Mouse (Mus musculus) heart, embryonic 12.5 days (tissue): Measurements from ENCODE around the gene Hnrnpd. TPM values are rescaled to one million over a fixed set of nuclear protein-coding genes. Genes with fewer than 3 reads are reported as not detected.

Source experiments
- ATAC-seq: fragments of 200-750 bp; cut with Nextera tagmentation; 2 replicates; pipeline ENCODE4 v1.8.0; 2017; ENCODE audit warnings: moderate TSS enrichment, moderate library complexity; ENCODE audit not compliant: insufficient number of reproducible peaks, low FRiP score
- H3K27ac ChIP-seq: fragments of 300-500 bp; sonication (generic); 2 replicates; pipeline ENCODE4 v1.5.1; 2016; ENCODE audit warnings: mild to moderate bottlenecking, moderate library complexity; ENCODE audit not compliant: poor library complexity, severe bottlenecking
- H3K27me3 ChIP-seq: fragments of 300-500 bp; sonication (generic); replicated peaks from 2 replicates; pipeline ENCODE4 v1.6.1; 2016; ENCODE audit warnings: mild to moderate bottlenecking, moderate library complexity
- H3K36me3 ChIP-seq: fragments of 300-500 bp; sonication (generic); 2 replicates; pipeline ENCODE4 v1.6.1; 2016; ENCODE audit warnings: mild to moderate bottlenecking, moderate library complexity
- H3K4me1 ChIP-seq: fragments of 300-500 bp; sonication (generic); replicated peaks from 2 replicates; pipeline ENCODE4 v1.6.1; 2016; ENCODE audit warnings: mild to moderate bottlenecking
- H3K4me2 ChIP-seq: fragments of 300-500 bp; sonication (generic); 2 replicates; pipeline ENCODE4 v1.6.1; 2016; ENCODE audit warnings: mild to moderate bottlenecking, moderate library complexity
- H3K4me3 ChIP-seq: fragments of 300-500 bp; sonication (generic); 2 replicates; pipeline ENCODE4 v1.5.1; 2016; ENCODE audit warnings: mild to moderate bottlenecking
- H3K9ac ChIP-seq: fragments of 300-500 bp; sonication (generic); 2 replicates; pipeline ENCODE4 v1.6.1; 2016; ENCODE audit warnings: mild to moderate bottlenecking, moderate library complexity
- H3K9me3 ChIP-seq: fragments of 300-500 bp; sonication (generic); replicated peaks from 2 replicates; pipeline ENCODE4 v1.6.1; 2016; ENCODE audit warnings: mild to moderate bottlenecking, moderate library complexity
- WGBS: fragments of 180-500 bp; shearing (Covaris S2); methylation state at CpG from one replicate; pipeline ENCODE4 v1.1.7; 2016; 5-methylcytosine and 5-hydroxymethylcytosine counted together
- polyA plus RNA-seq: library from polyadenylated mRNA; unstranded; fragments of >200 nt; fragmentation: Nextera tagmentation; extraction: Ambion mirVana; gene quantifications from 2 replicates; pipeline ENCODE4 v1.2.1, GENCODE M21; 2016

The Hnrnpd gene
- polyA plus RNA-seq, 1 experiment from 2014 or later = 213 TPM

DNA sequence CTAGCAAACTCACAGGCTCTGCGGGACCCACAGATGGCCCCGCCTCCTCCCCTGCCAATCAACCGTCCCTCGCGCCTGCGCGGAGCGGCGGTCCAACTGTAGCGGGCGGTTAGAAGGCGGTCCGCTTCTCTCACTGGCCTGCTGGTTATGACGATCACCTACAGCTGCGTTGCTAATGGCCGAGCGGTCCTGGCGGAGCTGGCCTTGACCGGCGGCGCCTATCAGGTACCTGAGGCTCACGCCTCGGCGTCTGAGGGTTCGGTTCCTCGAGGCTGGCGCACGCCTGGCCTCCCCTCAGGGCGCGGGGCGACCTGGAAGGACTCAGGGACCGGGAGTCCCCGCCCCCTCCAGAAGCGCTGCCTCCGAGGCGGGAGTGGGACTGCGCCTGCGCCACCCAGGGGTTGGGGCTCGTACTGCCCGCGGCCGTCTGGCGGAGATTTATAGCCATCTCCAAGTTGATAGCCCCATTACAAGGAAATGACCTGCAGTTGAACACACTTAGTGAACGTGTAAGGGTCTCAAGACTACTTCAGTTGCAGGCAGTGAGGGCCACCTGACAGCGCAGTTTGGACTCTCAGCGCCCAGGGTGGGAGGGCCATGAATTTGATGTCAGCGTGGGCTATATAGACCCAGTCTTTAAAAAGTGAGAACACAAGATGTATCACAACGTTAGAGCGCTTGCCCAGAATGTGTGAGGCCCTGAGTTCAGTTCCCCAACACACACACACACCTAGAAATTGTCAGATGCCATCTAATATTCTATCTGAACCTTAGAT, 72.4 kb downstream of the Hnrnpd start, which contains the start of gene Vamp9:
Gene Vamp9 (plus strand): TSS at position 74 of the 776 bp plus-strand sequence.
- peak within 1 kb of the TSS; percentile 76 for H3K4me2 ChIP-seq
- 6% methylated on average over 49 of the region's 49 CpGs for WGBS

More for the DNA sequence above, 72.4 kb downstream of the Hnrnpd start, which contains the start of gene Vamp9:
- Histone ChIP-seq H3K4me3 (peak within 1 kb of the TSS; percentile 62), H3K9ac (peak within 1 kb of the TSS; percentile 74), H3K36me3 (no peaks in the 10 kb centered on the region), H3K27ac (peak within 1 kb of the TSS; percentile 98), H3K4me1 (0 out of 2 replicates have a peak, but pooled peaks cover 3% of the 10 kb centered on the region), H3K27me3 (0 out of 2 replicates have a peak, but pooled peaks cover 2% of the 10 kb centered on the region), H3K9me3 (no peaks in the 10 kb centered on the region)
- peak; percentile 97 for ATAC-seq

Other genes starting within 250 kb of the Hnrnpd start
- 44.7 and 49.6 TPM in 2 replicates for gene Rasgef1b, start 249.9 kb downstream of the Hnrnpd start, polyA plus RNA-seq
- 0.60 TPM in 1 of 2 replicates, not detected in the other for gene Vamp9, start 72.7 kb downstream of the Hnrnpd start, polyA plus RNA-seq
- 1.4 and 1.6 TPM in 2 replicates for gene 4930524J08Rik, start 123 bp upstream of the Hnrnpd start, polyA plus RNA-seq
- 112 and 117 TPM in 2 replicates for gene Hnrnpdl, start 60.7 kb upstream of the Hnrnpd start, polyA plus RNA-seq
- 26.0 and 26.9 TPM in 2 replicates for gene Enoph1, start 61.0 kb upstream of the Hnrnpd start, polyA plus RNA-seq
- 1.1 and 1.9 TPM in 2 replicates for gene Tmem150c, start 180.9 kb upstream of the Hnrnpd start, polyA plus RNA-seq